Mouse (Mus musculus): ENCODE measurements around the gene Pcgf5. TPM values are rescaled to one million over a fixed set of nuclear protein-coding genes. Genes with fewer than 3 reads are reported as not detected.

The Pcgf5 gene
- total RNA-seq, 2 experiments from 2014 or later: 16.8 to 17.2 TPM

DNA sequence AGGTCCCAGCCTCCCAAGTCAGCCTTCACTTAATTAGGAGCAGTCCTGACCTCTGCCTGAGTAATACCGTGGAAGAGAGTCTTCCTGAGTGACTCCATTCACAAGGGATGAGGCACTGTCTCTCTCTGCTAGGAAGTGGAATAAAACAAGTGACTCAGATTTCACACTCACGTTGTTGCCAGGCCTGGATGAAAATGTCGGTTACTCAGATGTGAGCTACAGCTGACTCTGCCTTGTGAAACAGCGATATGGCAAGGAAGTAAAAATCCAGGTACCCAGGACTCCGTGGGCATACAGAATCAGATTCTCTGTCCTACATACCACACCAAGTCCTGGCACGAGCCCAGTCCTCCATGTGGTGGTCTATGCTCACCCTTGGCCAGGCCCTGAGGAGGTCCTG, 142.8 kb downstream of the Pcgf5 start:
- DNase-seq: no peak

DNA sequence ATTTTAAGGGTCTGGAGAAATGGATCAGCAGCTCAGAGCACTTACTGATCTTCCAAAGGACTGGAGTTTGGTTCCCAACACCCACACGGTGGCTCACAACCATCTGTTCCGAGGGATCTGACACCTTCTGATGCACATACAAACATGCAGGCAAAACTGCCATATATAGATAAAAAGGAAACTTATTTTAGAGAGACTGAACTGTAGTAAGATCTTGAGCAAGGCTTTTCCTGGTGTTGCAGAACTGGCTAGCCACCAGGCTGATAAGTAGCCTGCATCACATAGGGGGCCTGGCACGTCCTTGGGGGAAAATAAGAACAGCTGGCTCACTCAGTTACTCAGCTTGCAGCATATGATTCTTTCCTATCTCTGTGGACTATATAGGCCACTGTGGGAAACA, 147.4 kb downstream of the Pcgf5 start:
- DNase-seq: no peak

DNA sequence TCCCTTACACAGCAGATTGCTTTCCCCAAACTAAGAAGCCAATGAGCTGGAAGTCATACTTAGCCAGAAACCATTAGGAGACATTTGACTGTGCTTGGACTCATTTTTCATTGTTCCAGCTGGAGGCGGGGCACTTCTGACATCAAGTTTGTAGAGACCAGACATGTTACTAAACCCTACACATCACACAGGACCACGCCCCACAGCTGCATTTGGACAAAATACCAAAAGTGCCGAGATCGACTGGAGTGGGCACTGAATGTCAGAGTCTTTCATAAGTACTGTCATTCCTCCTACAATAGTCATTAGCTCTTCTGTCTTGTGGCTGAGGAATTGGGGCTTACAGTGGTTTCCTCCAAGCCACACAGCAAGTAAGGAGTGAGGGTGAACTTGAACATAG, 148.4 kb downstream of the Pcgf5 start:
- no peak for DNase-seq

DNA sequence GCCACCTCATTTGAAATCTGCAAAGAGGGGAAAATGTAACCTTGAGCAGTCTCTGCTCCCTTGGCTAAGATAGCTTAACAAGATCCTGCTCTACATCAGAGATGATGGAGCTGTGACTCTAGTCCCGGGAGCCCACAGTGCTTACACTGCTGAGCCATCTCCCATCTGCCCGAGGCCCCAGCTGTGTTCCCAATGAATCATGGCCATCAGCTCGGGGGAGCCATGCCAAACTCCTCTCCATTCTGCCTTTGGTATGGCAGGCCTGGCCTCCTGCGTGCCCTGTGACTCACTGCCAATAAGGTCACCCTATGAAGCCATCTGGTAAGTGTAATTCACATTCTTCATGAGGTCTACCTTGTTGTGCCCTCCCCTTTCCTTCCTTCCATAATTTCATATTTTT, 149.0 kb downstream of the Pcgf5 start:
- DNase-seq: peak; percentile 23

DNA sequence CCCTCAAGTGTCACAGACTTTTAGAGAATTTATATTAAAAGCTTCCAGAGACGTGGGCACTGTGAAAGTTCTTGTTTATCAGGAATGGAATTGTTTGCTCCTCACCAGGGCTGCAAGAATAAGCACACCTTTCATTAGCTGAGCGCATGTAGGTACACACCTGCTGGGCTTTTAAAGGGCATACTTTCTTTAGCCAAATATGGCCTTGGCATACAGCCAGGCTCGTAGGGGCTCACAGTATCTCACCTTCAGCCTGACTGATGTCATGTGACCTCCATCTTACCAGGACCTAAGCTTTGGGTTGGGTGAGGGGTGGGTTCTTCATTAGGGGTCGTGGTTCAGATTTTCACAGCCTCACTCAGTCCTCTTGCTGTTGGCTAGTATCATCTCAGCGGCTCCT, 149.6 kb downstream of the Pcgf5 start:
- DNase-seq: no peak

DNA sequence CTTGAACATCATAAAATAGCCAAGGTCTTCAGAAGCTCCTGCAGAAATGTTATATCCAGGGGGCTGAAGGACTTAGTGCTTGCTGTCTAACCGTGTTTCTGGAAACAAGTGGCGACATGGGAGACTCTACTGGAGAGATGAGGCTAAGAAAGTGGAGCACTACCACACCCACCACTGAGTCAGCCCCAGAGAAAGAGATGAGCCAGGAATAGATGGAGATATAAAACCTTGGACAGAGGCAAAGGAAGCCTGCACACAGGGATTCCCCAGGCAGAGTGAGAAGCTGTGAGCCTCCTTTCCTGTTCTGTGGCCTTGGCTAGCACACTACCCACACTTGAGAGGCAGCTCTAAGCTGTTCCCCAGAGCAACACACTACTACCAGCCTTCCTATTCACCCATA, 156.6 kb downstream of the Pcgf5 start:
- no peak for DNase-seq

Other genes starting within 250 kb of the Pcgf5 start
- 1 to 10 TPM; 5.1 to 7.6 TPM for gene Ankrd1, start 228.2 kb upstream of the Pcgf5 start, total RNA-seq (2021)
- gene Hectd2, start 206.3 kb downstream of the Pcgf5 start, total RNA-seq (2021): 1 to 10 TPM; 4.3 to 4.8 TPM

Measured in gastrocnemius, postnatal 10 days (tissue).